Mouse (Mus musculus) gastrocnemius, adult 2 months (tissue): Measurements from ENCODE around the gene Eif4e1b. TPM values are rescaled to one million over a fixed set of nuclear protein-coding genes. Genes with fewer than 3 reads are reported as not detected.
A peak's percentile ranks its signal among the peaks of the same experiment; 100 is the strongest.

Source experiments
- DNase-seq: peaks from one replicate; pipeline ENCODE4 v3.0.0; 2022
- H3K27ac ChIP-seq: fragments of 200-600 bp; 2 replicates; pipeline ENCODE4 v1.8.1; 2022; ENCODE audit warnings: mild to moderate bottlenecking
- H3K4me3 ChIP-seq: fragments of 200-600 bp; 2 replicates; pipeline ENCODE4 v1.8.1; 2022; ENCODE audit warnings: mild to moderate bottlenecking, moderate library complexity
- CTCF ChIP-seq: fragments of 200-600 bp; IDR thresholded peaks from 2 replicates; pipeline ENCODE4 v1.8.1; 2022; ENCODE audit warnings: antibody characterized with exemption, mild to moderate bottlenecking, moderate library complexity
- intact Hi-C: fragments of 180-260 bp; cut with DNase I; formaldehyde crosslinking; loops from one replicate; pipeline ENCODE4 v1.15.1; 2025
- total RNA-seq, 2 experiments: library from RNA; stranded (reverse); gene quantifications; 2 replicates each; pipeline ENCODE4 v1.2.3; 2021

The Eif4e1b gene
- total RNA-seq, 2 experiments from 2014 or later = not detected

DNA sequence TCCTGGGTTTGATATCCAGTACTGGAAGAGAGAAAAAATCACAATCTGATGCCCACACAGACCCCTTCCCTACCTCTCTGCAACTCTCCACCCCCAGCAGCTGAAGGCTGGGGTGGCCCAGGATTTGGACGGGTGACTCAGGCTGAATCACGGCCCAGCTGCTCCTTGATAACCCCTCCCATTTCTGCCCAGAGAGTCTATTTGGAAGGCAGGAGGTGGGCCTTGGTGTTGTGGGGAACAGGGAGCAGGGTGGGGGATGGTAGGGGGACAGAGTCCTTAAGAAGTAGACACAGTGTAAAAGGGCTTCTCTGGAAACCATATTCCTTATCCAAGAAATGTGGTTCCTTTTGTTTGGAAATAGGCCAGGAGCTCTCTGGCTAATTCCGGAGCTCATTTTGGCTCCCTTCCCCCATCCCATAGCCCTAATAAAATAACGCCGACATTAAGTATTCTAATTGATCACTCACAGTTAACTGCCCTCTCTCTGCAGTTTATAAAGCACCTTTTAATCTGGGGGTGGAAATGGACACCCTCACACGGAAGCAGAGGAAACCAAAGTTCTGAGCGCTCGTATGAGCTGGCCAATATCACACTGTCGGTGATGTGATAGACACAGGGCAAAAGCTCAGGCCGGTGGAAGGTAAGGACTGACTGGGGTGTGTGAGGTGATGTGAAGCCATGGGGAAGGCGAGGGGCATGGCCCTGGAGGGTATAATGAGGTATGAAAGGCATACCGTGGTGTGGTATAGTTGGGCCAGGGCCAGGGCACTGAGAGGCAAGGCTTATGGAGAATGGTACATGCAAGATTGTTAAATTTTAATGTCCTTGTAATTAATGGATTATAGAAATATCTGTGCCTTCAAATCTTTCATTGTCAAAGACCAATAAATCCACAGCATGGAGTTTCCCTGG lies 29.4 kb upstream of the Eif4e1b start:
- TF ChIP-seq CTCF = no peak
- Histone ChIP-seq H3K4me3 (no peak overlapping the region), H3K27ac (no peak overlapping the region)
- DNase-seq = no peak
- intact Hi-C loops = no loop called here

DNA sequence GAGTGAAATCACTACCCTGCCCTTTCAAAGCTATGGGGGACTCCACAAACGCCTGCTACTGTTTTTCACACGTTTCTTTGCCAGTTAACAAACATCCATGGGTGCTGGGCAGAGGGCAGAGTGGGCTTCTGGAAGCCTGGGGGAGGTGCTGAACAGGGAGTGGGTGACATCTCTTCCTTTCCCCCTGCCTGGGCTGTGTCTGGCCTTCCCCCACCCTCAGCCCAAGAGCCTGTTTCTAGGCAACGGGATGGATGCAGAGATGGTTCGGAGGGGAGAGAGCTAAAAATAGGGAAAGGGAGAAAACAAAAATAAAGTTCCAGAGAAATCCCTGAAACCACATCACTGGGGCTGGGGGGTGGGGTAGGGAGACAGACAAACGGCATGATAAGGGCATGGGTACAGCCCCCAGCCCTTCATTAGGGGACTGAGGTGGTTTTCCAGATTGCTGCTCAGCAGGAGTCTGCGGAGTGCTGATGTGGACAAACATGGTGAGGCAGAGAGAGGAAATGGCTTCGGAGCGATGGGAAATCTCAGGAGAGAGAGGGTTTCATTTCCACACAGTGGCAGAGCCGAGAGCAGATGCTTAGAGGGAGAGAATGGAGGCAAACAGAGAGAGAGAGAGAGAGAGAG lies 28.5 kb upstream of the Eif4e1b start:
- Histone ChIP-seq H3K27ac (no peak overlapping the region), H3K4me3 (no peak overlapping the region)
- DNase-seq = no peak
- intact Hi-C loops = no loop called here
- no peak for TF ChIP-seq CTCF

DNA sequence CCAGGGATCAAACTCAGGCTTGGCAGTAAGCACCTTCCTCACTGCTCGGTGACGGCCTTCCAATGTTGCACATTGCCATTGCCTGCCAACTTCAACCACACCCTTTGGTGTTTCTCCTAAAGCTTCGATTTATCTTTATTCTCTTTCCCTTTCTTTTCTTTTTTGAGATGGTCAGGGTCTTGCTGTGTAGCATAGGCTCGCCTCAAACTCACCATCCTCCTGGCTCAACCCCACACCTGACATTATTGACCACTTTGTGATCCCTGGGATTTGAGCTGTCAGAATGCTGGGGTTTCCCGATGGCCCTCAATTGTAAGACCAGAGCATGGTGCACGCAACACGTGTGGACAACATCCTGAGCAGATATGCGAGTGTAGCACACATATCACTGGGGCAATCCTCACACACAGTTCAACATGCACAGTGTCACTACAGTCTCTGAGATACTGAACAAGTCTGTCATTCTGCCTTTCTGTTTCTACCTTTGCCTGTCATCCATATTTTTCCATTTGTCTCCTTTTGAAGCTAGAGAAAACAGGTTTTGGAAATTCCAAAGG lies 27.6 kb upstream of the Eif4e1b start:
- no peak for DNase-seq
- Histone ChIP-seq H3K27ac (no peak overlapping the region), H3K4me3 (no peak overlapping the region)
- TF ChIP-seq CTCF = no peak
- intact Hi-C loops = no loop called here

DNA sequence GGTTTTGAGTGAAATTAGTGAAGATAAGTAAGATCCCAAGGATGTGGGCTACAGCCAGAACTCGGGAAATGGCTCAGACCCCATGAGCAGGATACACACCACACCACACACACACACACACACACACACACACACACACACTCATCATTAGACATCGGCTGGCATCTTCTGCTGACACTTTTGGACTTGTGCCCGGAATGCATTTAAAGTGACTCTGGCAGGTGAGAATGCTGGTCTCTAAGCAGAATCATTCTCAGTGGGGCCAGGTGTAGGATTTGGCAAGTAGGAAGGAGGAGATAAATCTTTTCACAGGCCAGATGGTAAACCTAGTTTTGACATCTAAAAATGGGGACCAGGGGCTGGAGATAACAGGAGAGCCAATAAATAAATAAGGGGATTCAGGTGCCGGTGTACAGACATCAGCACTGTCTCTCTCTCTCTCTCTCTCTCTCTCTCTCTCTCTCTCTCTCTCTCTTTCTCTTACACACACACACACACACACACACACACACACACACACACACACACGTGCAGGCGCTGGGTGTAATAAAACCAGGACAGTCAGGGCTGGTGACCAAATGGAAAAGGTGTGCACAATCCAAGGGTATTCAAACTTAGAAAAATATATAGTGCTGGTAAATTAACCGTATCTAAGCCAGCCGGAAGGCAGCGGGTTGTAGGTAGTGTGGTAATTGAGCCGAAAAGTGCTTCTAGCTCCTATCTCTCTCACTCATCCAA lies 26.5 kb upstream of the Eif4e1b start:
- H3K4me3 ChIP-seq = no peak overlapping the region
- H3K27ac ChIP-seq = no peak overlapping the region
- TF ChIP-seq CTCF = no peak
- no peak for DNase-seq
- intact Hi-C loops = no loop called here

DNA sequence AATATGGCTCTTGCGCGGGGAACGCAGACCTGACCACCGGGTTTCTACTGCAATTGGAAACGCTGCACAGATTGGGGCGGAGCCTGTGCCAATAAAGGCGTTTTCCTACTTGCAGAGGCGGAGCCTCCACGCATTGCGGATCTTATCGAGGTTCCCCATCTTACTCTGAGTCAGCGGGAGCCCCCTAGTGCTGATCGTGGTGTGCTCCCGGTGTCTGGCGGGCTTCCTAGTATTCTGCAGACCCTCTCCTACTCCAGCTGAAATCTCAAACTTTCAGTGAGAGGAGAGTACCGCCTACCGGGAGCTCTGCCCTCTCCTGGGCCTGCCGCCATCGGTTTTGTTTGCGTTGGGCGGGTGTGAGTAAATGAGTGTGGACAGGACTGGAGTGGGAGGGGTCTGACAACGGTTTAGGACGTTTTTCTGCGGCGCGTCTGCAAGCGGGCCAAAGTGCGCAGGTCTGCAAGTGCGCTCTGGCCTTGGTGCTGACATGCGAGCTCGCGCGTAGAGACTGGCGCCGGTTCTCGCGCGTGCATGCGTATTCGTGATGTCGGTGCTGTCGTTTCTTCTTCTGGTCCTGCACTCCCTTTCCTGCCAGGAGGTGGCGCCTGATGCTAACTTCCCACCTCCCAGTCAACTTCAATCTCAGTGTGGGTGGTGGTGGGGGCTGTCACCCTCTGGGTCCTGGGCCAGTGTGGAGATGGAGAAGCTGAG lies 25.6 kb upstream of the Eif4e1b start:
- peak; percentile 87 for DNase-seq
- Histone ChIP-seq H3K4me3 (peak overlapping the region; percentile 62), H3K27ac (no peak overlapping the region)
- TF ChIP-seq CTCF = peak; percentile 73
- intact Hi-C loops = no loop called here

DNA sequence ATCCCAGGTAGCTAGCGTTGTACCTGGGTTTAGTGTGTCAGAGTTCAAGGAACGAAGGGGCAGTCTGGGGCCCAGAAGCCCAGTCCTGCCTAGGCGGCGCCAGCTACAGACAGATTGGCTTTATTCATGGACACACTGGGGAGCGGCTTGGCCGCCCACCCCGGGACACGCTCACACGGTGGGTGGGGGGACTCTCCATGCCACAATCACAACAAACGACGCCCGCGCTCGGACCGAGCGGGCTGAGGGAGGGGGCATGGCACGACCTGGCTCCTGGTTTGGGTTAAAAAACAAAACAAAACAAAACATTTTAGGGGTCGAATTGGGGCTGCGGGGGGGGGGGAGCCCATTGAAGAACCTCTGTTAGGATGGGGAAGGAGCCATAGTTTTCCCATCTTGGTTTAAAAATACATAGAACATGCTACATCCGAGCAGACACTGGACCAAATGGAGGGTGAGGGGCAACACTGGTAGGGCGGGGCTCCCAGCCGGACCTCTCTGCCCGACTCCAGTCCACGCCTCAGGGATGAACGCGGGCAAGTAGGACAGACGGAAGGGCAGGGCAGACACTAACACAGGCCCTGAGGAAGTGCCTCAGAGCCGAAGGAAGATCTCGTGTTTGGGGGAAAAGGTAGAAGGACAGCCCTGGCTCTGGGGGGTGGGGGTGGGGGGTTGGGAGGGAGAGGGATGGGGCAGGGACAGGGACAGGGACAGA lies 24.9 kb upstream of the Eif4e1b start:
- DNase-seq = no peak
- intact Hi-C loops = no loop called here
- no peak for TF ChIP-seq CTCF
- Histone ChIP-seq H3K27ac (no peak overlapping the region), H3K4me3 (peak overlapping the region; percentile 62)

DNA sequence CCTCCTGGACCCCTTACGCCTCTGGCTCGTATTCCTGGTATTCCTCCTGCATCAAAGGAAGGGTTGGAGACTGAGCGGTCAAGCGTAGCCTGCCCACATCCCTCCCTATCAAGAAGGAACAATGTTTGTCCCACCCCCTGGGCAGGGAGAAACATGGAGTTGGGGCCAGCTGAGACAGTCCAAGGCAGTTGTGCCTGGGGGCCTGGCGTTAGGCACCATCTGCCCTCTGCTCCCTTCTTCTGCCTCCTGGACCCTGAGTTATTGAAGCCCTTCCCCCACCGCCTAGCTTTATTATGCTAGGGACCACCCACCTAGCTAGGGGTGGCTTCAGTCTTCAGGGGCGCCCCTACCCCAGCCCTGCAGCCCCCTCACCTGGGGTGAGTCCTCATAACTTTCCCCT lies 24.3 kb upstream of the Eif4e1b start:
- no peak for DNase-seq
- TF ChIP-seq CTCF = no peak
- H3K4me3 ChIP-seq = no peak overlapping the region
- intact Hi-C loops = no loop called here
- no peak overlapping the region for H3K27ac ChIP-seq

DNA sequence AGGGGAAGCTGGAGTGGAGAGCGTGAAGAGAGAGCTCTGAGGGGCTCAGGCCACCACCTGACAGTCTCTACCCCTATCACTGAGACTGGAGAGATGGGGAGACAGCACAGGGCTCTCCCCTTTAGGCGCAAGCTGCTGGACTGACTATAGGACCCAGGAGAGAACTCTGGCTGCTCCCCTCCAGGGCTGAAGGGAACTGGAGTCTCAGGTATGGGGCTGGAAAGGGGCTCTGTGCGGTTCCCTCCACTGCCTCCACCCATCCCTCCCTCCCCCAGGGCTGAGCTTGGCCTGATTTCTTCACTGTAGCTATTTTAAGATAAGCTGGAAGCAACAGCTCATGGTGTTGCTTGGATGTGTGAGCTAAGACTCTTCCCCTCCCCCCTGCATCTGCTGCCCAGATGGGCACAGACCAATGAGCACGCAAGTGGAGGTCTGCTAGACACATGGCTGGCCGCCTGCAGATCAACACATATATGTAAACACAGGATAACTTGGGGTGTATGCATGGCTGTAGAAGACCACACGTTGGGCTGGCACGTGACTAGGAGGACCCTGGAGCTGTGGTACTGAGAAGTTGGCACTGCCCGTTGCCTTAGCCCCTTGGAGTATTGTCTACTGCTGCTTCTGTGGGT lies 23.5 kb upstream of the Eif4e1b start:
- H3K27ac ChIP-seq = peak overlapping the region; percentile 63; the same call in 1 of the 2 replicates
- no peak overlapping the region for H3K4me3 ChIP-seq
- intact Hi-C loops = no loop called here
- peak; percentile 64 for DNase-seq
- no peak for TF ChIP-seq CTCF

DNA sequence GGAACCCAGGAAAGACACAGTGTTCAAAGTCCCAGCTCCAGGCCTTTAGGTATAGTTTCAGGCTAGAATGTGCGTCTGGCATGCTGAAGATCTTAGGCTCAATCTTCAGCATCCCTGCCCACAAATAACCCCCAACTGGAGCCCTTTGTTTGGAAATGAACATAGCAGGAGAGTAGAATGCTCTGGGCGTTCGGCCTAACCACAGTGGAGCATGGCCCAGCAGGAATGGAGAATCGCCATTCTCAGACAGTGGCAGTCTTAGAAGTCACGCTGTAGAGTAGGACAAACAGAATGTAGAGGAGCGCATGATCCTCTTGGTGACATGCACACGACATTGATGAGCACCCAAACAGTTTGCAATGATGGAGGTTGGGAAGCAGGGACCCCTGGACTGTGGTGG lies 22.9 kb upstream of the Eif4e1b start:
- no peak for DNase-seq
- H3K4me3 ChIP-seq = no peak overlapping the region
- peak overlapping the region; percentile 63; the same call in 1 of the 2 replicates for H3K27ac ChIP-seq
- intact Hi-C loops = no loop called here
- no peak for TF ChIP-seq CTCF

DNA sequence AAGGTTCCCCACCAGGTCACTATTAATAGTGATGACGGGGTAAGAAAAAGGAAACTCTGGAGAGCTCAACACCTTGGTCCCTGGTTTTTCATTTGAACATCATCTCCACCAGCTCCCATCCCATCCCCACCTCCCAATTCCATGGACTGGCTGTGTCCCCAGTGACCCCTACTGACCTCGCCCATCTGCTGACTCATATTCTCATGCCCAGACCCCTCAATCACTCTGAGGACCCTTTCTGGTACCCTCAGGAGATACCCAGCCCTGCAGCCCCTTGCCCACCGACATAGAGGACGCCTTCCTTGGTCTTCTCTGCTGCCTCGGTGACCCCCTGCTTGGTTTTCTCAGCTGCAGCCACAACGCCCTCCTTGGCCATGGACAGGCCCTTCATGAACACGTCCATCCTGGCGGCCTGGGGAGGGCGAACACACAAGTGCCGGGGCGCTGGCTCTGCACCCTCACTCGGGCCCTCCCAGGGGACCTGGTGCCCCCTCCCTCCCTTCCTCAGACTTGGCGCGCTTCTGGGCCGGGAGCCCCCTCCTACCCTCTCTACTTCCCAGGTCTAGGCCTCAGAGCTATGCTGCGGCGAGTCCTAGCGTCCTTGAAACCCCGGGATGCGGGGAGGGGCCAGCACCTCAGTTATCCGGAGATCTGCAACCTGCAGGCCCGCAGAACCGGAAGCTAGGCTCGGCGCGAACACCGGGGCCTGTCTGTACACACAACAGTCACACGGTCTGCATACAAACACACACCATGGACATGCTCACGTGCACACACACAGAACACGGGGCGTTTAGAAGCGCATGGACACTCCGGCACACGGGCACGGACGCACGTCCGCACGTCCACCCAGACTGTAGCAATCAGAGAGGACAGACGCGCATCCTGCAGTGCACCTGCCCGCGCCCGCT lies 18.3 kb upstream of the Eif4e1b start:
- intact Hi-C loops = no loop called here
- TF ChIP-seq CTCF = no peak
- no peak for DNase-seq
- Histone ChIP-seq H3K27ac (no peak overlapping the region), H3K4me3 (peak overlapping the region; percentile 48)
